Comparison of ENCODE assay signal across 31 mouse cellular contexts in the genomic region with DNA sequence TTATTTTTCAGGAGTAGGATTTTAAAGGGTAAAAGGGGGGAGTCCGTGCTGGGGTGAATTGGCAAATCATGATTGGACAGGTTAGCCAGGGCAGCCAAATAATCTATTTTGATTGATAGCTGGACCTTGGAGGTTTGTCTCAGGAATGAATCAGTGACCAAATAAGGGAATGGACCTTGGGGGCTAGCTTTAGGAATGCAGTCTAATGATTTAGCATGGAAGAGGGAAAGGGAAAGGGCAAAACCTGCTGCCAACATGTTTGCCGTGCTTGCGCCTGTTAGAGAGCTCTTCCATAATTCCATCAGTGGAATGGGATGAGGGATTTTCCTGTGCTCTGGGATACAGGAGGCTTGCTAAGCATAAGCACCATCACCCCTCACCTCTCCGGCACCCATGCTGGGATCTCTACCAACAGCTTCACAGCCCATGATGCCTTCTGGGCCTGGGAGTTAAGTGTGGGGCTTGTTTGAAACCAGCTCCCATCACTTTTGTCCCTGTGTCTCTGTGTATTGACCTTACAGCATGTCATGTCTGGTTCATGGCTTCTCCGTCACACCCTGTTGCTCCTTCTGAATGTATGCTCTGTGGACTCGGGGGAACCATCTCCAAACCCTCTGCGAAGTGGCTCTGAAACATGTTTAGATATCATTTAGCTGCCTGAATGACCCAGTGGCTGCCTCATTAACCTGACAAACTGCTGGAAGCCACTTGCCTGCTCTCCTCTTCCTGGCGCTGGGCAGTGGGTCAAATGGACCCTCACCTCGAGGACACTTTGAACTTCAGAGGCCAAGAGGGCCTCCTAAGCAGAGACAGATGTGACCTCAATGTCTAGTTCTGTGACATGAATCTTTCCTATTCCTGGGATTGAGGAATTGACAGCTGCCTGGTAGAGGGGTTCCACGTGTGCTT. TPM values are rescaled to one million over a fixed set of nuclear protein-coding genes. Genes with fewer than 3 reads are reported as not detected.
DNase-seq lines count a peak whose midpoint lies in the region; ATAC-seq and TF ChIP-seq lines count a peak whose summit lies in the region.
"Had no signal": no experiment of that assay in that cellular context is flagged by ENCODE, and none has a peak within 500 bp of the region (broad histone marks: within the 10 kb centered on the region; RNA-seq: fewer than 3 reads in every experiment).

No protein-coding gene starts in this region.

- no peak for ATAC-seq in neural tube, embryonic 11.5 days (ENCODE audit: insufficient read depth, low FRiP score, low TSS enrichment)
- ATAC-seq in neural tube, embryonic 15.5 days (ENCODE audit: low FRiP score) = no peak
- ATAC-seq in stomach, postnatal 0 days (ENCODE audit: low FRiP score, low TSS enrichment) = no peak
- ATAC-seq: CD4-positive, CD25-positive, alpha-beta regulatory T cell, adult 4 months; forebrain, embryonic 13.5 days; inflammation-experienced regulatory T-cells, adult 6 months; midbrain, embryonic 15.5 days had no signal

- no peak overlapping the region for H3K9ac ChIP-seq in neural tube, embryonic 11.5 days (ENCODE audit: low read length)
- no peak overlapping the region for H3K9ac ChIP-seq in neural tube, embryonic 15.5 days (replicated peaks)
- no peak overlapping the region for H3K9ac ChIP-seq in stomach, postnatal 0 days (ENCODE audit: low read length)
- H3K9ac ChIP-seq: forebrain, embryonic 13.5 days; heart, embryonic 15.5 days; hindbrain, embryonic 14.5 days; limb, embryonic 15.5 days; liver, embryonic 14.5 days; lung, embryonic 14.5 days; midbrain, embryonic 15.5 days; neural tube, embryonic 13.5 days; stomach, embryonic 15.5 days had no signal

- H3K36me3 ChIP-seq in neural tube, embryonic 11.5 days (ENCODE audit: control insufficient read depth, insufficient read depth, low read length) = no peaks in the 10 kb centered on the region
- no peaks in the 10 kb centered on the region for H3K36me3 ChIP-seq in neural tube, embryonic 15.5 days
- H3K36me3 ChIP-seq in stomach, postnatal 0 days (ENCODE audit: control insufficient read depth, insufficient read depth, low read length) = no peaks in the 10 kb centered on the region
- H3K36me3 ChIP-seq: heart, embryonic 15.5 days; limb, embryonic 15.5 days; midbrain, embryonic 15.5 days; neural tube, embryonic 13.5 days; stomach, embryonic 15.5 days had no signal

- no peak for TF ChIP-seq EP300 in stomach, postnatal 0 days (optimal IDR thresholded peaks at IDR 0.05)

- no peak for TF ChIP-seq CTCF in stomach, postnatal 0 days (IDR thresholded peaks at IDR 0.05; ENCODE audit: low read depth)

- H3K4me3 ChIP-seq in neural tube, embryonic 11.5 days (ENCODE audit: low read depth, low read length) = no peak overlapping the region
- no peak overlapping the region for H3K4me3 ChIP-seq in neural tube, embryonic 15.5 days (replicated peaks)
- H3K4me3 ChIP-seq in stomach, postnatal 0 days (ENCODE audit: low read depth, low read length) = no peak overlapping the region
- H3K4me3 ChIP-seq: forebrain, embryonic 13.5 days; heart, embryonic 15.5 days; limb, embryonic 15.5 days; midbrain, embryonic 15.5 days; neural tube, embryonic 13.5 days; stomach, embryonic 15.5 days had no signal

- no peaks in the 10 kb centered on the region for H3K27me3 ChIP-seq in neural tube, embryonic 11.5 days (ENCODE audit: control insufficient read depth, insufficient read depth, low read length)
- H3K27me3 ChIP-seq in neural tube, embryonic 15.5 days (replicated peaks) = no peaks in the 10 kb centered on the region
- no peaks in the 10 kb centered on the region for H3K27me3 ChIP-seq in stomach, postnatal 0 days (ENCODE audit: control insufficient read depth, insufficient read depth, low read length)
- H3K27me3 ChIP-seq: forebrain, embryonic 13.5 days; heart, embryonic 15.5 days; limb, embryonic 15.5 days; midbrain, embryonic 15.5 days; neural tube, embryonic 13.5 days; stomach, embryonic 15.5 days had no signal

- DNase-seq in adrenal gland, adult (ENCODE audit: inconsistent age in 2 of 2, low spot score in 1 of 2) = peak; percentile 80 to 93
- no peak for DNase-seq in adrenal gland, postnatal 4 days (ENCODE audit: low spot score in 2 of 2)
- no peak for DNase-seq in neural tube, embryonic 11.5 days (ENCODE audit: low spot score)
- peak; percentile 54 for DNase-seq in embryo, embryonic 10.5 days (ENCODE audit: low spot score)
- DNase-seq in right cerebral cortex, adult 18-20 months = no peak
- no peak for DNase-seq in stomach, postnatal 0 days (ENCODE audit: low spot score)
- DNase-seq: cerebellum, adult 9-11 months; heart, postnatal 36 days; kidney, adult 8-10 months; left cerebral cortex, postnatal 4 days; lung, embryonic 14.5 days; thymus, adult 18-20 months; thymus, postnatal 36 days had no signal

- peaks cover 3% of the 10 kb centered on the region; the same call in 1 of the 2 replicates for H3K4me1 ChIP-seq in neural tube, embryonic 11.5 days (ENCODE audit: control insufficient read depth, insufficient read depth, low read length)
- H3K4me1 ChIP-seq in neural tube, embryonic 15.5 days = no peaks in the 10 kb centered on the region
- no peaks in the 10 kb centered on the region for H3K4me1 ChIP-seq in stomach, postnatal 0 days (replicated peaks; ENCODE audit: control insufficient read depth, insufficient read depth)
- H3K4me1 ChIP-seq: forebrain, embryonic 13.5 days; heart, embryonic 15.5 days; midbrain, embryonic 15.5 days had no signal

- no peaks in the 10 kb centered on the region for H3K9me3 ChIP-seq in neural tube, embryonic 11.5 days (ENCODE audit: control insufficient read depth, low read length)
- H3K9me3 ChIP-seq in neural tube, embryonic 15.5 days (replicated peaks) = no peaks in the 10 kb centered on the region
- no peaks in the 10 kb centered on the region for H3K9me3 ChIP-seq in stomach, postnatal 0 days (ENCODE audit: control insufficient read depth, low read length)
- H3K9me3 ChIP-seq: forebrain, embryonic 13.5 days; heart, embryonic 15.5 days; limb, embryonic 15.5 days; midbrain, embryonic 15.5 days; neural tube, embryonic 13.5 days; stomach, embryonic 15.5 days had no signal

- no peak overlapping the region for H3K4me2 ChIP-seq in neural tube, embryonic 11.5 days (ENCODE audit: low read depth)
- no peak overlapping the region for H3K4me2 ChIP-seq in neural tube, embryonic 15.5 days
- no peak overlapping the region for H3K4me2 ChIP-seq in stomach, postnatal 0 days (replicated peaks; ENCODE audit: low read depth)
- H3K4me2 ChIP-seq: forebrain, embryonic 13.5 days; heart, embryonic 15.5 days; hindbrain, embryonic 14.5 days; limb, embryonic 15.5 days; lung, embryonic 14.5 days; midbrain, embryonic 15.5 days; neural tube, embryonic 13.5 days; stomach, embryonic 15.5 days had no signal

- peak overlapping the region; percentile 20; the same call in 1 of the 2 replicates for H3K27ac ChIP-seq in neural tube, embryonic 11.5 days (ENCODE audit: low read depth, low read length)
- H3K27ac ChIP-seq in neural tube, embryonic 15.5 days (replicated peaks) = no peak overlapping the region
- no peak overlapping the region for H3K27ac ChIP-seq in stomach, postnatal 0 days (replicated peaks)
- H3K27ac ChIP-seq: forebrain, embryonic 13.5 days; heart, embryonic 15.5 days; hindbrain, embryonic 14.5 days; limb, embryonic 15.5 days; liver, embryonic 14.5 days; midbrain, embryonic 15.5 days; neural tube, embryonic 13.5 days; stomach, embryonic 15.5 days had no signal

- 61% methylated on average over 10 of the region's 10 CpGs for WGBS in neural tube, embryonic 11.5 days
- 72% methylated on average over 10 of the region's 10 CpGs for WGBS in neural tube, embryonic 15.5 days
- WGBS in stomach, postnatal 0 days = 65% methylated on average over 10 of the region's 10 CpGs

RNA-seq across cellular contexts. Expression of a gene that starts 26.7 kb away (rescaled TPM):
- total RNA-seq in adrenal gland, postnatal 4 days (2021) = not detected
- not detected in 2 replicates for polyA plus RNA-seq in neural tube, embryonic 11.5 days (2014; fragmentation: Nextera tagmentation; extraction: Ambion mirVana)
- polyA plus RNA-seq in neural tube, embryonic 15.5 days (2015; fragmentation: Nextera tagmentation; extraction: Ambion mirVana) = not detected in 2 replicates
- not detected in 2 replicates for polyA plus RNA-seq in stomach, postnatal 0 days (2015; fragmentation: Nextera tagmentation; extraction: Ambion mirVana)
- total RNA-seq: common myeloid progenitor, adult 5-6 weeks; gastrocnemius, adult 18-20 months; gastrocnemius, postnatal 4 days; heart, postnatal 36 days; layer of hippocampus, postnatal 10 days; left cerebral cortex, adult 8-10 months; left cerebral cortex, postnatal 4 days; megakaryocyte, adult 5-6 weeks had no signal
- polyA plus RNA-seq: CD4-positive, CD25-positive, alpha-beta regulatory T cell, adult 4 months; embryonic facial prominence, embryonic 14.5 days; forebrain, embryonic 13.5 days; heart, embryonic 15.5 days; hindbrain, embryonic 14.5 days; inflammation-experienced regulatory T-cells, adult 6 months; limb, embryonic 15.5 days; liver, embryonic 14.5 days; lung, embryonic 14.5 days; midbrain, embryonic 15.5 days; neural tube, embryonic 13.5 days; stomach, embryonic 15.5 days had no signal

RNA-seq across cellular contexts. Expression of a gene that starts 47.7 kb away (rescaled TPM):
- 100 to 1,000 TPM; 216 to 223 TPM for total RNA-seq in adrenal gland, postnatal 4 days (2021)
- polyA plus RNA-seq in neural tube, embryonic 11.5 days (2014; fragmentation: Nextera tagmentation; extraction: Ambion mirVana) = 59.4 and 74.7 TPM in 2 replicates
- polyA plus RNA-seq in neural tube, embryonic 15.5 days (2015; fragmentation: Nextera tagmentation; extraction: Ambion mirVana) = 26.2 and 28.2 TPM in 2 replicates
- 16.8 and 18.7 TPM in 2 replicates for polyA plus RNA-seq in stomach, postnatal 0 days (2015; fragmentation: Nextera tagmentation; extraction: Ambion mirVana)

RNA-seq across cellular contexts. Expression of a gene that starts 48.0 kb away (rescaled TPM):
- not detected for total RNA-seq in adrenal gland, postnatal 4 days (2021)
- 1.2 and 1.3 TPM in 2 replicates for polyA plus RNA-seq in neural tube, embryonic 11.5 days (2014; fragmentation: Nextera tagmentation; extraction: Ambion mirVana)
- 0.33 and 0.93 TPM in 2 replicates for polyA plus RNA-seq in neural tube, embryonic 15.5 days (2015; fragmentation: Nextera tagmentation; extraction: Ambion mirVana)
- polyA plus RNA-seq in stomach, postnatal 0 days (2015; fragmentation: Nextera tagmentation; extraction: Ambion mirVana) = 0.41 and 0.65 TPM in 2 replicates
- total RNA-seq: common myeloid progenitor, adult 5-6 weeks; gastrocnemius, adult 18-20 months; gastrocnemius, postnatal 4 days; heart, postnatal 36 days; left cerebral cortex, adult 8-10 months; megakaryocyte, adult 5-6 weeks had no signal
- polyA plus RNA-seq: CD4-positive, CD25-positive, alpha-beta regulatory T cell, adult 4 months; inflammation-experienced regulatory T-cells, adult 6 months; lung, embryonic 14.5 days; neural tube, embryonic 13.5 days had no signal

Comparison
In these comparisons a context has a peak if more than half of its experiments do, and no peak if none do; other contexts are left out.
1. DNase-seq: peak in adrenal gland, adult (2 of 2) and embryo, embryonic 10.5 days (single experiment); none in adrenal gland, postnatal 4 days (0 of 2), neural tube, embryonic 11.5 days (single experiment), right cerebral cortex, adult 18-20 months (single experiment) and stomach, postnatal 0 days (single experiment).